Mouse (Mus musculus): ENCODE data around the gene Serping1. TPM values are rescaled to one million over a fixed set of nuclear protein-coding genes. Genes with fewer than 3 reads are reported as not detected.
A peak's percentile ranks its signal among the peaks of the same experiment; 100 is the strongest.
"Not testable (repeated sequence)": the region's sequence is repeated elsewhere in the genome, so short reads cannot be mapped to it uniquely, and the experiment has no call there.

The Serping1 gene
- polyA plus RNA-seq, 1 experiment: 711 TPM

DNA sequence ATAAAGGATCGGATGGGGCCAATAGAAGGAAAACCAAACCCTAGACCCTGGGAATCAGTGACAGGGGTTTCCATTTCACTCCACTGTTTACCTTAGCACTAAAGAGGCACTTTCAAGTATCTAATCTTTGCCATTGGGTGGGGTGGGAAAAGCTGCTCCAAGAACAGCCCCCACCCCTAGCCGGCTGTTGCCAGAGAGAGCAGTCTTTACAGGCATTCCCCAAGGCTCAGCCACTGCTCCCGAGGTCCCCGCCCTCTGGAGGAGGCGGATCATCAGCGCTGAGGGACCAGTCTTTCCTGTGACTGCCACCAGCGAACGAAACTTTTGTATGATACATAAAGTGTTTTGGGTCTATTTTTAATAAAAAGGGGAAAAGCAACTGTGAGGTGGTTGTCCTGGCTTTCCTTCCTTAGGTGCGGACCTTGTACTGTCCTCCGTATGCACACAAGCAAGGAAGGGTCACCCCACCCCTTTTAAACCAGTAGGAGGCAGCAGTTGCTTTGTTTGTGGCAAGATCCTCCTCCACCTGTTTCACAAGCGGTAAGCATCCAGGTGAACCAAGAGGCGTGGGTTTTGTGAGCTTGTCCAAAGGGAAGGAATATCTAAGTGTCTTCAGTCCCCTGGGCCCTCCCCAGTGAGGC is 36.9 kb downstream of the Serping1 start:
- no peak for DNase-seq (ENCODE audit: low spot score)

- DNase-seq (ENCODE audit: low spot score): no peak
These were observed 37.8 kb downstream of the Serping1 start for GRCm38 (mm10) chr2:84737451-84737925.

DNA sequence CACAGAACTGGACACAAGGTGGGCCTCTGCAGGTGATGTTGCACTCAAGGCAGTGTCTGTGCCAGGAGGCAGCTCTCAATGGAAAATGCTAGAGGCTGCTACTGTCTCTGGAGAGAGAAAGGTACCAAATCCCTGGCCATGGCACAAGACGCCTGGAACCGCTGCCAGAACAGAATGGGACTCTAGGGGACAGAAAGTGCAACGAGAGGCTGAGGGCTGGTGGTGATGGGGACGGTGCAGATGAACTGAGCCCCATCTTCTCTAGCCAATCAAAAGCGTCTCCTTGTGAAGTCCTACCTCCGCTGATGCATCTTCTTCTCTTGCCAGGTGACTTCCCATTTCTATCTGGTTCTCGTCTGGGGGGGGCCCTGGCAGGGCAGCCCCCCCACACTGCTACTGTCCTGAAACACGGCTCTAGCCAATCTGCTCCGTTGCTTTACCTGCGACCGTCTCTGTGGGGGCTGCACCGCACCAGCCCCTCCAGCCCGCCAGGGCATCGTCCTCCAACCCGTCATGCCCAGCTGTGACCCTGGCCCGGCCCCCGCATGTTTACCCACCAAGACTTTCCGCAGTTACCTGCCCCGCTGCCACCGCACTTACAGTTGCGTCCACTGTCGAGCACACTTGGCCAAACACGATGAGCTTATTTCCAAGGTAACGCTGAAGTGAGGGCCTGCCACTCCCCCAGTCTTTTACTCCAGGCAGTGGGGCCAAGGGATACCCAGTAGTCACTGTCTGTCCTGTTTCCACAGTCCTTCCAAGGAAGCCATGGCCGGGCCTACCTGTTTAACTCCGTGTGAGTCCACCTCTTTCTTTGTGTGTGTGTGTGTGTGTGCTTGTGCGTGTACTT is 38.7 kb downstream of the Serping1 start:
- DNase-seq (ENCODE audit: low spot score): no peak

- DNase-seq (ENCODE audit: low spot score): no peak
These were observed 39.8 kb downstream of the Serping1 start for GRCm38 (mm10) chr2:84735346-84735920.

- DNase-seq (ENCODE audit: low spot score): no peak
These were observed 40.3 kb downstream of the Serping1 start for GRCm38 (mm10) chr2:84734919-84735318.

DNA sequence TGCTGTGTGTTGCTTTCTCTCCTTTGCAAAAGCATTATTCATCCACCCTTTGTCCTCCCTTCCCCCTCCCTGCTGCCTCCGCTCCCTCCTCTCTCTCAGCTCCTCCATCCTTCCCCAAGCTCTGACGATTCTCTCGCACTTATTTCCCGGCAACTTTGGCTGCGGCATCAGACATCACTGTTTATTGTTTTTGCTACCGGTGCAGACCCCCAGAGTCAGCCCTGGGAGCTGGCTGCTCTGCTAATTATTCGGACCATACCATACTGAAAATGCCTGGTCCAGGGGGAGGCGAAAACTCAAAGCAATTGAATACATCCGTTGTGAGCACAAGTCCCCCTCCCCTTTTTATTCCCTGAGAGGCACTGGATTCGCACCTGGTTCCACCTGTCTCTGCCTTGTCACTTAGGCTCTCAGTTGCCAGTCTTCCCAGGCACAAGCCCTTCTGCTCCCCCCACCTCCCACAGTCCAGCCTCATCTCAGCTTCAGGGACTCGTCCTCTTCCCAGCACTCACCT is 40.8 kb downstream of the Serping1 start:
- no peak for DNase-seq (ENCODE audit: low spot score)

DNA sequence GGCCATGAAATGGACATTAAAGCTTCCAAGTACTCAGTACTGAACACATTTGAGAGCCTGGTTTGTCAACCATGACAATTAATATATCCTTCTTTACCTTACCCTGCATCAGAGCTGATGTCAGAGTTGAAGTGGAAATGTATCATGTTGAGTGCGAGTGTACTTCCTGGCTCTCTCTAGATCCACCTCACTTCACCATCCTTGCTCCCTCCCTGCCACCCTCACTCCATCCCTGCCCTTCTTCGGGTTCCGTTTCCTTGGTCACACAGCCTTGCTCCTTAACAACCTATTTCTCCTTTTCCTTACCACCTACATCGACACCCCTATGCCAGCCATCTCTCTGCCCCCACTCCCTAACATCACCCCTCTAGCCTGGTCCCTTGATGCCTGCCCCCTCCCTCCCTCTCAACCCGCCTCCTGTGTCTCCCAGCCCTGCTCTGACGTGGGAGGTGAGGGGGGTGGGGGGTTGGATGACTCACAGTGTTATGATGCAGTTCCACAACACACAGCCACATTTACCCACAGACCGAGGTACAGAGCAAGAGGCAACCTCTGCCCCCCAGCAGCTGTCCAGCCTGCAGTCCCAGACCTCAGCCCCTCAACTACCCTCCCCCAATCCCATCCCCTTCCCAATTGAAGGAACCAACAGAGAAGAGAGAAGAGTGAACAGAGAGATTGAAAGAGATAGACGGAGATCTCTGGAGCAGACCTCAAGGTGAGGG is 41.5 kb downstream of the Serping1 start, which contains the start of gene Ypel4:
TSS of gene Ypel4 (plus strand) at position 480 of the 722 bp plus-strand sequence.
- no peak for DNase-seq (ENCODE audit: low spot score)

GRCm38 (mm10) chr2:84732394-84732793 is 42.9 kb downstream of the Serping1 start:
- no peak for DNase-seq (ENCODE audit: low spot score)

GRCm38 (mm10) chr2:84731206-84731605 is 44.0 kb downstream of the Serping1 start:
- DNase-seq (ENCODE audit: low spot score): no peak

DNA sequence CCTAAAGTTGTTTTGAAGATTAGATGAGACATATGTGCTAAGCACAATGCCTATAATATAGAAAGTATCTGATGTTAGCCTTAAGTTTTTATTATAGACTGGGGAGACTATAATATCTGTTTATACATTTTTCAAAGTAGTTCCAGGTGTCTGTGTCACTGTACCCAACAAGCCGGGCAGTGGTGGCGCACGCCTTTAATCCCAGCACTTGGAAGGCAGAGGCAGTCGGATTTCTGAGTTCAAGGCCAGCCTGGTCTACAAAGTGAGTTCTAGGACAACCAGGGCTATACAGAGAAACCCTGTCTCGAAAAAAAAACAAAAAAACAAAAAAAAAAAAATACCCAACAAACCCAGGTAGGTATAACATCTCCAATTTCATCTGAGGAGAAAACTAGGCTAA is 47.1 kb downstream of the Serping1 start:
- not testable (repeated sequence) for DNase-seq (ENCODE audit: low spot score)

DNA sequence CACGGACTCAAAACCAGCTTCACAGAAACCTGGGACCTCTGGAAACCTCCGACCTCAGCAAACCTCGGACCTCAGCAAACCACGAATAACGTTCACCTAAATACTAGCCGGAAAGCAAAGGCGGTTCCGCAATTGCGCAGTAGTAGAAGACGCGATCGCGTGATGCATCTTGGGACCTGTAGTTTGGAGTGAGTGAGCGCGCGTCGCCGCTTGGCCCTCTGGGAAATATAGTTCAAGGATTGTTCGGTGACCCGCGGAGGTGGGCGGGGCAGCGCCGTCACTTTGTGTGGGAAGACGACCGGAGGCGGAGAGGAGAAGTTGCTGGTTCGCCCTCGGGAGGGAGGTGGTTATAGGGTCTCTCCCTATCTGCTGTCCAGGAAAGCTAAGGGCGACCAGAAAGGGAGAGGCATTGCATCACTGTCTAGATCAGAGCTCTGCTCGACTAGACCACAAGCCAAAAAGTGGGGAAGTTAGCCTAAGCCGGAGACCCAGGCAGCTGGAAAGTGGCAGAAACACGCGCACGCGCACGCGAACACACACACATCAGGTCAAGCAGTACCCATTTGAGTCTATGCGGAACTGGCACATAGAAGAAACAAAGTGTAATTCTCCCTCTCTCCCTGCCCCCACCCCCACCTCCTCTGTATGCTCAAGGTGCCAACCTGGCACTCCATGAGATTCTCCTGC is 47.9 kb downstream of the Serping1 start, which contains the start of gene Clp1:
TSS of gene Clp1 (minus strand) at position 179 of the 687 bp plus-strand sequence.
- peak; percentile 82 for DNase-seq (ENCODE audit: low spot score)

DNA sequence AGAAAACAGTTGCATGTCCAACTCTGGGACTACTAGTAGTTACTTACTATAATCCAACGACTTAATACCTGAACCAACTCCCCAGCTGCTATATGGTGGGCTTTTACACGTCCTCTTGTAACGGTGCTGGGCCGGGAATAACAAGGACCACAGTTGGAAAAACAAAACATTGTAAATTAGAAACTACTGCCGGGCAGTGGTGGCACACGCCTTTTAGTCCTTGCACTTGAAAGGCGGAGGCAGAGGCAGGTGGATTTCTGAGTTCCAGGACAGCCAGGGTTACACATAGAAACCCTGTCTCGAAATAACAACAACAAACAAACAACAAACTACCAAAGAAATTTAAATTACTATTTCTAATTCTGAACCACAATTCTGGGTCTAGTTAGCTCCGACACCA is 48.5 kb downstream of the Serping1 start:
- no peak for DNase-seq (ENCODE audit: low spot score)

DNA sequence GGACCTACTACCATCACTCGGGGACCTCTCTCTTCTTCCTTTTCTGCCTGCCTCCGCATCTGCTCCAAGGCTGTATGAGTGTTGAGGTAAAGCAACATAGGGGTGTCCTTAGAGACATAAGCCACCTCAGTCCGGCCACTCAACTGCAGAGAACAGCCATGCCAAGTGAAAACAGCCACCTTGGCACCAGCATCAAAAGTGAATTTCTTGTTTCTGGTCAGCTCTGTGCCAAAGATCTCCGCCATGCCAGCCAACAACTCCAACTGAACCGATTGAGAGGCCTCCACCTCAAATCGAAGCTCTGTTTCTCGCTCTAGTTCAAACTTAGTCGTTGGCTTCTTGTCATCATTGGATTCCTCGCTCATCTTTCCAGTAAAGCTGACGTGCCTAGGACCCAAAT is 49.5 kb downstream of the Serping1 start:
- DNase-seq (ENCODE audit: low spot score): no peak

DNA sequence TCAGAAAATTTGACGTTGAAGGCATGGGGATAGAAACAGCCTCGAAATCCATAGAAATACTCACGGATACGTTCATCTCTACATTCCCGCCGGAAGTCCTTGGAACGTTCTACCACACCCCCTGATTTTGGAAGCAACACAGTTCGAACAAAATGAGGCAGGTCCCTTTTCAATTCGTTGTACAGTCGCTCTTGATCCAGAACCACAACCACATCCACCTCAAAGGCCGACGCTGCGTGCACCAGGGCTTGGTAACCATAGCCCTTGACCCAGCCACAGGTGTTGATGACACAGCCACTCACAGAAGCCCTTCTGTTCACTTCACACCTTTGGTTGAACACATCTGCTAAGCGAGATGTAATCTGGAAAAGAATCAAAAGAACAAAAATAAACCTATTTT is 51.4 kb downstream of the Serping1 start:
- DNase-seq (ENCODE audit: low spot score): no peak

- DNase-seq (ENCODE audit: low spot score): no peak
These were observed 54.1 kb downstream of the Serping1 start for GRCm38 (mm10) chr2:84721182-84721581.

DNA sequence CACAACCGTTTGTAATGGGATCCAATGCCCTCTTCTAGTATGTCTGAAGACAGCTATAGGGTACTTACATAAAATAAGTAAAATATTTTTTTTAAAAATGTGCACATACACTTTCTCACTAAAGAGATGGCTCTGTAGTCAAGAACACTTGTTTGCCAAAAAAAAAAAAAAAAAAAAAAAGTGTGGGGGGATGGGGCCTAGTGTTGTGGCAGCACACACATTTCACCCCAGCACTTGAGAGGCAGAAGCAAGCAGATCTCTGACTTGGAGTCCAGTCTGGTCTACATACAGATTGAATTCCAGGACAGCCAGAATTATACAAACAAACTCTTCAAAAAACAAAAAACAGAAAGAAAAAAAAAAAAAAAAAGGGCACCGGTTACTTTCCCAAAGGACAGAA is 54.5 kb downstream of the Serping1 start:
- DNase-seq (ENCODE audit: low spot score): no peak

DNA sequence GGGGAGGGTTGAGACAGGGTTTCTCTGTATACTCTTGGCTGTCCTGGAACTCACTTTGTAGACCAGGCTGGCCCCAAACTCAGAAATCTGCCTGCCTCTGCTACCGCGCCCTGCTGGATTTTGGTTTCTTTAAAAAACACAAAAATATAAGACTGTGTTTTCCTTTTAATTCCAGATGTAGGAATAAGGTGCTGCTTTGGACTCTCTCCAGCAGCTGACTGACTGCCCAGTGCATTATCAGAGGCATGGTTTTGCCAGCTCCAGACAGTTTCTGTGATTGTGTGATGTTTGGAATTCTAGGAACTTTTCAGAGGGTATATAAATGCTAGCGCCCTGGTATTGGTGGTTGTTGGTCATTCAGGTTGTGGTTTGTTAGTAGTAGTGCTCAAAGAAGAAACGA is 57.9 kb downstream of the Serping1 start:
- DNase-seq (ENCODE audit: low spot score): no peak

DNA sequence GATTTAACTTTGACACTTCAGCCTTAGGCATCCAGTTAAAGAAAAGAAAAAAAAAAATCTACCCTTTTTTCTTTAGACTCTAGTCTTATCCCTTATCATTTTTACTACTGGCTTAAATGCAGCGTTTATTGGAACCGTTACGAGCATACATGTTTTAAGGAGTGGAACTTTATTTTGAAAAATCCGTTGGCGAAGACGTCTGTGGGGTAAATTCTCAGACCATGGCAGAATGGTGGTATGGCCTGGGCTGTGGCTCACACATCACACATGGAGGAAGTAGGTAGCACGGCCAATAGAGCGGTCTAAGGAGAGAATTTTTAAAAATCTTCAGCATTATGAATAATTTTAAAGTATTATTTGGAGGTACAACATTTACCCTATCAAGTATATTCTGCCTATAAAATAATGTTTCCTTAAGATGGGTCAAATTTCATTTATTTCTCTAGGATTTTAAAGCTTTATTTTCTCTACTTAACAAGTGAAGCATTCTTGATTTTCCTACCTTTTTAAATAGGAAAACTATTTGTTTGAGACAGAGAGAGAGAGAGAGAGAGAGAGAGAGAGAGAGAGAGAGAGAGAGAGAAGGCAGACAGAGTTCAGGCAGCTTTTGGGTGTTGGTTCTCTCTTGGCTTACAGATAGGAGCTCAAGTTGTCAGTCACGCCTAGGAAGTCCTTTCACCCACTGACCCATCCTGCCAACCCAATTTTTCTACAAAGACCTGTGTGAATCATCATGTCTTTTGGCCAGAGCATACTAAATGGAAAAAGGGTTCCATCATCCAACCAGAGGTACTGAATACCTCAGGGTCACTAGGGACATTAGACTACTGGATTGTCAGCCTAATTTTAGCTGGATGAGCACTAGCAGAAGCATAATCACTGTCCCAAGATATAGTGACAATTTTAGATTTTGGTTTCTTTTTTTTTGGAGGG is 58.6 kb downstream of the Serping1 start:
- no peak for DNase-seq (ENCODE audit: low spot score)

GRCm38 (mm10) chr2:84715562-84716361 is 59.5 kb downstream of the Serping1 start:
- peak; percentile 63 for DNase-seq (ENCODE audit: low spot score)

Measured in urinary bladder, adult 2 months (tissue).